Mouse (Mus musculus) testis, postnatal 14 days (tissue): ENCODE results near the gene Ruvbl2.
"Not testable (repeated sequence)": the region's sequence is repeated elsewhere in the genome, so short reads cannot be mapped to it uniquely, and the experiment has no call there.

Experiments used
- DNase-seq: peaks from one replicate; pipeline ENCODE4 v3.0.0; 2021; ENCODE audit warnings: low spot score

Ruvbl2 gene

GRCm38 (mm10) chr7:45437521-45438276 is at the start of gene Ruvbl2:
Gene Ruvbl2, minus strand, starts transcription at chr7:45438096.
- no peak for DNase-seq

GRCm38 (mm10) chr7:45486761-45487415 is 49.0 kb upstream of the Ruvbl2 start, which contains the start of gene Gm45808:
Gene Gm45808, minus strand, starts transcription at chr7:45486811.
- no peak for DNase-seq

DNA sequence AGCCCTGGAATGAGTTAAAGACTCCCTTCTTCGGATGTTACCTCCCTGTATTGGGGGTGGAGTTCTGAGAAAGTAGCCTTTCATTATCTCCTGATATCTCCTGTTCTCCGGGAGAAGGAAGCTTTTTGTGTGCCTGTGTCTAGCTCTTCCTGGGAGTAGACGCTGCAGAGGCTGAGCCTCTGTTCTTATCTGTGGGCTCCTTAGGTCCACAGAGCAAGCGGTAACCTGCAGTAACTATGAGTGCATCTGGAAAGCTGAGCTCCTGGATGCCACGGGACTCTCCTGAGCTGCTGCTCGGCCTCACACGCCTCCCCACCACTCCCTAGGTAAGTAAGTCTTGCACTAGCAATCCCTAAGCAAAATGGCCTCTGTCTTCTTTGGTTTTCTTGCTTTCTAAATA is 48.3 kb upstream of the Ruvbl2 start:
- no peak for DNase-seq

- not testable (repeated sequence) for DNase-seq
These were observed 47.1 kb upstream of the Ruvbl2 start for GRCm38 (mm10) chr7:45484985-45485384.

DNA sequence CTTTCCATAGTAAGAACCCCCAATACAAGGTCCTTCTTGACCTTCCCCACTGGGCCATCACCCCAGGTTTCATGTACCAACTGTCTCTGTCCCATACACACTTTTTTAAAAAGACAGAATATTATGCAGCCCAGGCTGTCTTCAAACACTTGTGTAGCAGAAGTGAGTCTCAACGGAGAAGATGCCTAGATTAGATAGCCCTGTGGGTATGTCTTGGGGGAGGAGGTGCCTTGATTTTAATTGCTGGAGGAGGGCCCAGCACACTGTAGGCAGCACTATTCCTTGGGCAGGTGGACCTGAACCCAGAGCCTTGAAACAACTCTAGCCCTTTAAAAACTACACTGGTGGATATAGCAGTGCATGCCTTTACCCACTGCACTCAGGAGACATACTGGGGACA is 44.3 kb upstream of the Ruvbl2 start:
- DNase-seq, result no peak

- peak; percentile 83 for DNase-seq
These were observed 43.6 kb upstream of the Ruvbl2 start, which contains the start of gene Tulp2 for GRCm38 (mm10) chr7:45481374-45481927. Gene Tulp2, plus strand, starts transcription at chr7:45481877.

- not testable (repeated sequence) for DNase-seq
These were observed 42.4 kb upstream of the Ruvbl2 start for GRCm38 (mm10) chr7:45480310-45480709.

- DNase-seq, result no peak
These were observed 40.9 kb upstream of the Ruvbl2 start for GRCm38 (mm10) chr7:45478774-45479173.

DNA sequence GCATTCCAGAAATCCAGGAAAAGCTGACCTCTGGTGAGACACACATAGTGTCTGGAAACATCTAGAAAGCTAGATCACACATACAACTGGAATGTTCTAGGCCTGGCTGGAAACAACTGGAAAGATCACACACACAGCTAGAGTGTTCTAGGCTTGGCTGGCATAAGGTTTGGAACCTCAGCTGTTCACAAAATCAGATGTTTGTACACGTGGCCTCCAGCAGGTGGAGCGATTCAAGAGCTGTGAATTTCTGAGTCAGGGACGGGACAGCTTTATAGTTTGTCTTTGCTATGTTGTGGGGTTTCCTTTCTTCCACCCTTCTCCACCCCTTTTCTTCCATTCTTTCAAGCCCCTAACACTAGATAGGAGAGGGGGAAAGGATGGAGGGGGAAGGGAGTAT is 39.1 kb upstream of the Ruvbl2 start:
- no peak for DNase-seq

DNA sequence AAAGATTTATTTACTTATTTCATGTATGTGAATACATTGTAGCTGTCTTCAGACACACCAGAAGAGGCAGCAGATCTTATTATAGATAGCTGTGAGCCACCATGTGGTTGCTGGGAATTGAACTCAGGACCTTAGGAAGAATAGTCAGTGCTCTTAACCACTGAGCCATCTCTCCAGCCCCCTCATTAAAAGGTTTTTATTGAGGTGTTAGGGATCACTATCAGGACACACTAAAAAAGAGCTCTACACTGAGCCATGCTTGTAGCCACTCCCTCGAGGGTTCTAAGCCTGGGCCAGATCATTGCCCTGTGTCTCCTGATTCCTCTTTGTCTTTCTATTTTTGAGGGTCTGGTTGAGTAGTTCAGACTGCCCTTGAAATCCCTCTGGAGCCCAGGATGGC is 38.6 kb upstream of the Ruvbl2 start:
- no peak for DNase-seq

GRCm38 (mm10) chr7:45475291-45475969 is 37.5 kb upstream of the Ruvbl2 start:
- no peak for DNase-seq

GRCm38 (mm10) chr7:45470869-45471268 is 33.0 kb upstream of the Ruvbl2 start:
- DNase-seq, result no peak

GRCm38 (mm10) chr7:45467090-45467670 is 29.3 kb upstream of the Ruvbl2 start:
- DNase-seq, result no peak

DNA sequence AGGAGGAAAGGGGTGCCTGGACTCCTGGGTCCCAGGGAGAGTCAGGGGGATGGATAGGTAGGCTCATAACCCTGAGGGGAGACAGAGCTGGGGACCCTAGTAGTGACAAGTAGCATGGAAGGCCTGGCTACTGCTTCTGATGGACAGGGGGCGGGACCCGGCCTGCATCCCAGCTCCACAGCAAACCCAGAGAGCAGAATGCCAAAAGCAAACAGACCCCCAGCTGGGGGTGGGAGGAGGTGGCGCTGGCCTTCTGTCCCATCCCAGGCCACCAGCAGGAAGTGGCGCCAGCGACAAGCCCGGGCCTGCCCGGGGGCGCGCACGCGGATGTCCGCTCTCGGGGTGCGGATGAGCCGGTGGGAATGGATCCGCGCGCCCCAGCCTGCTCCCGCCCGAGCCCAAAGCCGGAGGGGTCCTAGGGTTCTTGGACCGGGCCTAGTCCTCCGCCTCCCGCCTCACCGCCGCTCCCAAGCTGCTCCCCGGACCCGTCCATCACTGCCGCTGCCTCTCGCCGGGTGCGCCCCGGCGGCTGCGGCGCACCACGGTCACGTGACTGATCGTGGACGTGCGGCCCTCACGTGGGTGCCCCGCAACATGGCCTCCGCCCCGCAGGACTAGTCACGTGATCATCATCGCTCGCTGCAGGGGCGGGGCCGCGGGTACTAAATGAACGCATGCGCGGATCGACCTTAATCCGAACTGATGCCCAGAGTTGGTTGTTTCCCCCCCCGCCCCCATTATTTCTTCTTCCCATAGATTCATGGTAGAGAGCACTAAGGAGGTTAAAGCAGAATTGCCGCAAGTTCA is 28.6 kb upstream of the Ruvbl2 start, which contains the start of gene Bax:
Bax (minus strand) TSS at position 616 of the 807 bp plus-strand sequence.
- DNase-seq, result peak; percentile 92

- DNase-seq, result no peak
These were observed 27.7 kb upstream of the Ruvbl2 start for GRCm38 (mm10) chr7:45465549-45465948.

- DNase-seq, result no peak
These were observed 27.2 kb upstream of the Ruvbl2 start for GRCm38 (mm10) chr7:45465112-45465511.

DNA sequence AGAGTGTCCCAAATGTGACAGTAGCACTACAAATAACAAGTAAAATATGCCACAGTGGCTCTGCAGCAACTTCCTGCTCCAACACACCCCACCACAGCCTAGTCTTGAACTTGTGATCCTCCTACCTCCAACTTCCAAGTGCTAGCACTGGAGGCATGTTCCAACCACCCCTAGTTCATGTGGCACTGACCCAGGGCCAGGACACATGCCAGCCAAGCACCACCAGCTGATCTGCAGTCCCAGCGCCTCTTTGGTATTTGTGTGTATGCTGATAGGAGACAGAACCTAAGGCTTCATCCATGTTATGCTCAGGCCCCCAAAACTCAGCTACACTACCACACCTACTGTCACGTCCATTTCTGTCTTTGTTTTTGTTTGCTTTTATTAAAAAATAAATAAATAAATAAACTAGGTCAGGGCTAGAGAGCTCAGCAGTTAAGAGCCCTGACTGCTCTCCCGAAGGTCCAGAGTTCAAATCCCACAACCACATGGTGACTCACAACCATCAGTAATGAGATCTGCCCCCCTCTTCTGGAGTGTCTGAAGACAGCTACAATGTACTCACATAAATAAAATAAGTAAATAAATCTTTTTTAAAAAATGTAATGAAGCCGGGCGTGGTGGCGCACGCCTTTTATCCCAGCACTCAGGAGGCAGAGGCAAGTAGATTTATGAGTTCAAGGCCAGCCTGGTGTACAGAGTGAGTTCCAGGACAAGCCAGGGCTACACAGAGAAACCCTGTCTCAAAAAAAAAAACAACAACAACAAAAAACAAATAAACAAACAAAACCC is 26.3 kb upstream of the Ruvbl2 start:
- no peak for DNase-seq

GRCm38 (mm10) chr7:45462868-45463267 is 25.0 kb upstream of the Ruvbl2 start:
- DNase-seq, result not testable (repeated sequence)

- no peak for DNase-seq
These were observed 24.4 kb upstream of the Ruvbl2 start for GRCm38 (mm10) chr7:45462325-45462724.

DNA sequence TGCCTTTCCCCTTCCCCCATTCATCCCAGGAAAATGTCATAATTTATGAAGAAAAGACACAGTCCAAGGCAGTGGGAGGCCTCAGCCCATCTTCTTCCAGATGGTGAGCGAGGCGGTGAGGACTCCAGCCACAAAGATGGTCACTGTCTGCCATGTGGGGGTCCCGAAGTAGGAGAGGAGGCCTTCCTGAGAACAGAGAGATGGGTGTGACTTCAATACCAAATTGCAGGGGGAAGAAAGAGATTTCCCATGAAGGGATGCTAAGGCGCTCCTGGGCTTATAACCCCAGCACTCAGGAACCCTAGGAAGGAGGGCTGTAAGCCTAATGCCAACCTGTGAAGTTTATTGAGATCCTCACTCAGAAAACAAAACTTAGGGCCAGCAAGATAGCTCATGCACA is 23.9 kb upstream of the Ruvbl2 start:
- DNase-seq, result peak; percentile 40
